Mouse (Mus musculus): ENCODE measurements around the gene Pard3. TPM values are rescaled to one million over a fixed set of nuclear protein-coding genes. Genes with fewer than 3 reads are reported as not detected.
A peak's percentile ranks its signal among the peaks of the same experiment; 100 is the strongest.

Gene Pard3
- polyA plus RNA-seq, 1 experiment, result 51.2 TPM

DNA sequence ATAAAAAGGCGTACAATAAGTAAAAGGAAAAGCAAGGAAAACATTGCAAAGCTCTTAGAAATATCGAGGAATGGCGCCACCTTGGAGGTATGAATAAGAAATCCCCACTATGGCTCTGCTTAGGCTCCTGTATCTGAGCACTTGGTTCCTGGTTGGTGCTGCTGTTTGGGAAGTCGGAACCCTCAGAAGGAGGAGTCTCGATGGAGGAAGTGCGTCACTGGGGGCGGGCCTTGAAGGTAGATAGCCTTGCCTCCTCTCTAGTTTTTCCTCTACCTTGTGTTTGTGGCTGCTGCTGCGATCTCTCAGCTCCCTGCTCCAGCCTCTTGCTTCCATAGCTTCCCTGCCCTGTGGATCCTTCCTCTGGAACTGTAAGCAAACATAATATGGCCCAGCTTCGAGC lies 515.7 kb downstream of the Pard3 start:
- no peak for TF ChIP-seq CTCF (conservative IDR thresholded peaks at IDR 0.05; ENCODE audit: insufficient read depth, insufficient read length, low read depth, low read length)
- TF ChIP-seq POLR2A (IDR thresholded peaks at IDR 0.05; ENCODE audit: low read depth, low read length), result no peak
- DNase-seq, result no peak
- Histone ChIP-seq H3K36me3 (ENCODE audit: control insufficient read depth, insufficient read depth, low read length) (no peaks in the 10 kb centered on the region), H3K4me1 (ENCODE audit: control insufficient read depth, insufficient read depth, low read length) (no peaks in the 10 kb centered on the region), H3K4me3 (ENCODE audit: insufficient read depth, low read depth, low read length) (no peak overlapping the region), H3K27ac (ENCODE audit: insufficient read depth, low read depth, low read length) (no peak overlapping the region), H3K27me3 (replicated peaks; ENCODE audit: control insufficient read depth, insufficient read depth, low read length) (no peaks in the 10 kb centered on the region)
- WGBS, result 95% methylated on average over 9 of the region's 9 CpGs

DNA sequence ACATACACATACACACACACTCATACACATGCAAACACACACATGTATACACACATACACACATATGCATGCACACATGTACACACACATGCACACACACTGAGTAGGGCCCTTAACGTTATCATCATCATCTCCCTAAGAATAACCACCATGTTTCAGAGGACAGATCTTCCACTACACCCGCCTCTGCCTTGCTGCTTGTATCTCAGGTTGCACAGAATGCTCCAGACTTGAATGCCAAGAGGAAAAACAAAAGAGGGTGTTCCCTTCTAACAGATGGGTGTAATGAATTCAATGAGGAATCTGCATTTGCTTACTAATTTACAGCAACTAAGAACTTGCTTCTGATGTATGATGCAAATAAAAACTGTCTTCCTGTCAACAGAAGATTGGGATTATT lies 519.7 kb downstream of the Pard3 start:
- no peaks in the 10 kb centered on the region for H3K4me1 ChIP-seq (ENCODE audit: control insufficient read depth, insufficient read depth, low read length)

DNA sequence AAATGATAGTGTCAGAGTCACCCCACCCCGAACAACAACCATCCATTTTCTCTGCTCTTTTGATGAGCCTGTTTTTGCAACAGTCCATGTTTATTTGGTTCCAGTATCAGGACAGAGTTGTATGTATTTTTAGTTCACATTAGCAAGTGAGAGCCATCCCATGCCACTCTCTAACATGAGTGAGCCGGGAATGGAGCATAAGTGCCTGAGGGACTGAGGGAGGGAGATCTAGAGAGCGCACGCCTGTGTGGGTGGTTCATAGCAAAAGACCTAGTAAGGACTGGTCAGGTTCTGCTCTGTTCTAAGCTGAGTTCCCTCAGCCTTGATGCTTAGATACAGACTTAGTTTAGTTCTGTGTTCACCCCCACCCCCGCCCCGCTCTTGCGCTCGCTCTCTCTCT lies 521.9 kb downstream of the Pard3 start:
- no peak overlapping the region for H3K27ac ChIP-seq (ENCODE audit: insufficient read depth, low read depth, low read length)
- 92% methylated on average over 8 of the region's 8 CpGs for WGBS
- no peak for DNase-seq
- no peak overlapping the region for H3K4me3 ChIP-seq (ENCODE audit: insufficient read depth, low read depth, low read length)
- no peaks in the 10 kb centered on the region for H3K27me3 ChIP-seq (replicated peaks; ENCODE audit: control insufficient read depth, insufficient read depth, low read length)
- no peaks in the 10 kb centered on the region for H3K36me3 ChIP-seq (ENCODE audit: control insufficient read depth, insufficient read depth, low read length)
- TF ChIP-seq POLR2A (IDR thresholded peaks at IDR 0.05; ENCODE audit: low read depth, low read length), result no peak
- no peak for TF ChIP-seq CTCF (conservative IDR thresholded peaks at IDR 0.05; ENCODE audit: insufficient read depth, insufficient read length, low read depth, low read length)
- no peaks in the 10 kb centered on the region for H3K4me1 ChIP-seq (ENCODE audit: control insufficient read depth, insufficient read depth, low read length)

More for the DNA sequence above, 519.7 kb downstream of the Pard3 start:
- DNase-seq, result no peak
- no peak for TF ChIP-seq POLR2A (IDR thresholded peaks at IDR 0.05; ENCODE audit: low read depth, low read length)
- TF ChIP-seq CTCF (conservative IDR thresholded peaks at IDR 0.05; ENCODE audit: insufficient read depth, insufficient read length, low read depth, low read length), result no peak
- WGBS, result 90% methylated on average over 2 of the region's 2 CpGs
- no peak overlapping the region for H3K4me3 ChIP-seq (ENCODE audit: insufficient read depth, low read depth, low read length)
- H3K27me3 ChIP-seq (replicated peaks; ENCODE audit: control insufficient read depth, insufficient read depth, low read length), result no peaks in the 10 kb centered on the region
- no peaks in the 10 kb centered on the region for H3K36me3 ChIP-seq (ENCODE audit: control insufficient read depth, insufficient read depth, low read length)
- H3K27ac ChIP-seq (ENCODE audit: insufficient read depth, low read depth, low read length), result no peak overlapping the region

DNA sequence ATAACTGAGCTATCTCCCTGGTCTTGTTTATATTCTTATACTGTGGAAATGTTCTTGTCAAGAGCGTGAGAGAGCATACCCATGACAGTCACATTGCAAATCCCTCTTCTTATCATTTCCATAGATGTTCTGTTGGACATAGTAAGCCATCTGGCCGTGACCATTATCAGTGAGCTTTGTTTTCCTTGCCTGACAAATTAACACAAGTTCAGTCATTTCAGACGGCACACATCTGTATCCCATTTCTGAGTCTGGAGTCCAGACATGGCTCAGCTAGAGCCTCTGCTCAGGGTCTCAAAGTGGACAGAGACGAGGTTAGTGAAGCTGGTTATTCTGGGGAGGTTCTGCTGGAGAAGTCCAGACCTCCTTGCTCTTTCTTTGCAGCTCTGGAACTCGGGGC lies 523.0 kb downstream of the Pard3 start:
- Histone ChIP-seq H3K4me3 (ENCODE audit: insufficient read depth, low read depth, low read length) (no peak overlapping the region), H3K27ac (ENCODE audit: insufficient read depth, low read depth, low read length) (no peak overlapping the region), H3K27me3 (replicated peaks; ENCODE audit: control insufficient read depth, insufficient read depth, low read length) (no peaks in the 10 kb centered on the region), H3K4me1 (ENCODE audit: control insufficient read depth, insufficient read depth, low read length) (no peaks in the 10 kb centered on the region), H3K36me3 (ENCODE audit: control insufficient read depth, insufficient read depth, low read length) (no peaks in the 10 kb centered on the region)
- TF ChIP-seq POLR2A (IDR thresholded peaks at IDR 0.05; ENCODE audit: low read depth, low read length) (no peak), CTCF (conservative IDR thresholded peaks at IDR 0.05; ENCODE audit: insufficient read depth, insufficient read length, low read depth, low read length) (no peak)
- no peak for DNase-seq
- WGBS, result 83% methylated on average over 5 of the region's 5 CpGs

DNA sequence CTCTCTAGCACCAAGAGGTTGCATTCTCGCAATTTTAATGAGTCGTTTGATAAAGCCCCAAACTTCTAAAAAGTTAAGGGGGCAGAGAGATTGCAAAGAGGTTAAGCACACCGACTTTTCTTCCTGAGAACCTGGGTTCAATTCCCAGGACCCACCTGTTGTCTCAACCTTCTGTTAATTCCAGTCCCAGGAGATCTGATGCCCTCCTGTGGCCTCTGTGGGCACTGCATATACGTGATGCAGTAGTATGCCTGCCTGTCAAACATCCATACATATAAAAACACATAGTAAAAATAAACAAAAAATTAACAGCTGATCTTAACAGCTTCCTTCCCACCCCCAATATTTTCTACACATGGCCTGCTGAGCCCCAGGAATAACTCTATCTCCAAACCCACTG lies 524.6 kb downstream of the Pard3 start:
- no peaks in the 10 kb centered on the region for H3K27me3 ChIP-seq (replicated peaks; ENCODE audit: control insufficient read depth, insufficient read depth, low read length)
- TF ChIP-seq POLR2A (IDR thresholded peaks at IDR 0.05; ENCODE audit: low read depth, low read length) (no peak), CTCF (conservative IDR thresholded peaks at IDR 0.05; ENCODE audit: insufficient read depth, insufficient read length, low read depth, low read length) (peak; percentile 61)
- H3K36me3 ChIP-seq (ENCODE audit: control insufficient read depth, insufficient read depth, low read length), result no peaks in the 10 kb centered on the region
- no peaks in the 10 kb centered on the region for H3K4me1 ChIP-seq (ENCODE audit: control insufficient read depth, insufficient read depth, low read length)
- H3K4me3 ChIP-seq (ENCODE audit: insufficient read depth, low read depth, low read length), result no peak overlapping the region
- DNase-seq, result peak; percentile 51
- H3K27ac ChIP-seq (ENCODE audit: insufficient read depth, low read depth, low read length), result no peak overlapping the region
- WGBS, result 79% methylated on average over 4 of the region's 4 CpGs

DNA sequence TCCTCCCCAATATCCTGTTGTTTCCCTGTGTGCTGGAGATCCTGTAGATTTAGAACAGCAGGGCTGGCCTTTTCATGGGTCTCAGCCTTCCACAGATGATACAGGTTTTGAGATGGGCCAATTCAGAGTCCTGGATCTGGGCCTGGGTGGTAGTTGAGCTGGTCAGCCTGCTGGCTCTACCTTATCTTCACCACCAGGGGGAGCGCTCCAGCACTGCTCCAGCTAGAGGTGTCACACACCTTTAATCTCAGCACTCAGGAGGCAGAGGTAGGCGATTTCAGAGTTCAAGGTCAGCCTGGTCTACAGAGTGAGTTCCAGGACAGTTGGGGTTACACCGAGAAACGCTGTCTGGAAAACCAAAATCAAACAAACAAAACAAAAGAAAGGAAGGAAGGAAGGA lies 525.6 kb downstream of the Pard3 start:
- WGBS, result 52% methylated on average over 4 of the region's 4 CpGs
- Histone ChIP-seq H3K27ac (ENCODE audit: insufficient read depth, low read depth, low read length) (no peak overlapping the region), H3K4me3 (ENCODE audit: insufficient read depth, low read depth, low read length) (no peak overlapping the region), H3K36me3 (ENCODE audit: control insufficient read depth, insufficient read depth, low read length) (no peaks in the 10 kb centered on the region), H3K4me1 (ENCODE audit: control insufficient read depth, insufficient read depth, low read length) (no peaks in the 10 kb centered on the region), H3K27me3 (replicated peaks; ENCODE audit: control insufficient read depth, insufficient read depth, low read length) (no peaks in the 10 kb centered on the region)
- no peak for TF ChIP-seq POLR2A (IDR thresholded peaks at IDR 0.05; ENCODE audit: low read depth, low read length)
- peak; percentile 77 for TF ChIP-seq CTCF (conservative IDR thresholded peaks at IDR 0.05; ENCODE audit: insufficient read depth, insufficient read length, low read depth, low read length)
- DNase-seq, result peak; percentile 70

DNA sequence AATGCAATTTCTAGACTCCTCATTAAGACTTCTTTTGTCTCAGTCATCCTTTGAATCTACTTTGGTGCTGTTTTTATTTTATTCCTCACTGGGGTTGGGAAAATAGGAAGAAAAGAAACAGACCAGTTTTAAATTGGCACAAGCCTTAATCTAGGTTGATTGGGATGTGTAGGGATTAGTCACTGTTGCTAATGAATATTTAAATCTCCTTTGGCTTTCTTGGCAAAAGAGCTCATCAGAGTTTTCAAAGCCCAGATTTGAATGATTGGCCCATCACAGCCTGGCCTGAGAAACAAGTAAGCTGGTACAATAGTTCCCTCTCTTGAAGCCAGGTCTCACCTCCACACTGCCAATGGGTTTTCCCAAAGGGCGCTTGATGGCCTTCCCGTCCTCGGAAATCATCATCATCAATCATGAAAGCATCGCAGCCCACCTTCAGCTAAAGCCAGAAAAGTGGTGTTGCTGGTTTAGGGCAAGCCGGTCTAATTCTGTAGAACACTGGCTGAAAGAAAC lies 527.0 kb downstream of the Pard3 start:
- no peaks in the 10 kb centered on the region for H3K36me3 ChIP-seq (ENCODE audit: control insufficient read depth, insufficient read depth, low read length)
- 92% methylated on average over 5 of the region's 5 CpGs for WGBS
- no peak for TF ChIP-seq POLR2A (IDR thresholded peaks at IDR 0.05; ENCODE audit: low read depth, low read length)
- no peak for TF ChIP-seq CTCF (conservative IDR thresholded peaks at IDR 0.05; ENCODE audit: insufficient read depth, insufficient read length, low read depth, low read length)
- DNase-seq, result no peak
- no peaks in the 10 kb centered on the region for H3K27me3 ChIP-seq (replicated peaks; ENCODE audit: control insufficient read depth, insufficient read depth, low read length)
- H3K4me3 ChIP-seq (ENCODE audit: insufficient read depth, low read depth, low read length), result no peak overlapping the region
- no peaks in the 10 kb centered on the region for H3K4me1 ChIP-seq (ENCODE audit: control insufficient read depth, insufficient read depth, low read length)
- no peak overlapping the region for H3K27ac ChIP-seq (ENCODE audit: insufficient read depth, low read depth, low read length)
